Mouse (Mus musculus): ENCODE measurements at regions not wholly inside any gene's neighbourhood (a gene's known extent, or its start where the extent isn't known, plus 50 kb on each side); places are given as distances from the start of the nearest gene placed in this dataset.

- DNase-seq (ENCODE audit: low spot score in 2 of 2): no peak
Measured at GRCm38 (mm10) chr5:148619917-148620316, 67.3 kb upstream of the Ubl3 start.

- DNase-seq (ENCODE audit: low spot score in 2 of 2): no peak
Measured at GRCm38 (mm10) chr5:148616426-148616825, 63.8 kb upstream of the Ubl3 start.

- no peak for DNase-seq (ENCODE audit: low spot score in 2 of 2)
Measured at GRCm38 (mm10) chr5:148615706-148616366, 63.2 kb upstream of the Ubl3 start.

GRCm38 (mm10) chr5:148615117-148615516 lies 62.5 kb upstream of the Ubl3 start:
- DNase-seq (ENCODE audit: low spot score in 2 of 2): no peak

- DNase-seq (ENCODE audit: low spot score in 2 of 2): no peak
Measured at GRCm38 (mm10) chr5:148611323-148611722, 58.7 kb upstream of the Ubl3 start.

GRCm38 (mm10) chr5:148609506-148609880 lies 56.9 kb upstream of the Ubl3 start:
- DNase-seq (ENCODE audit: low spot score in 2 of 2): no peak

GRCm38 (mm10) chr5:148608857-148609505 lies 56.4 kb upstream of the Ubl3 start:
- no peak for DNase-seq (ENCODE audit: low spot score in 2 of 2)

- no peak for DNase-seq (ENCODE audit: low spot score in 2 of 2)
Measured at GRCm38 (mm10) chr5:148608178-148608577, 55.6 kb upstream of the Ubl3 start.

- DNase-seq (ENCODE audit: low spot score in 2 of 2): no peak
Measured at GRCm38 (mm10) chr5:148605730-148606129, 53.1 kb upstream of the Ubl3 start.
